Mouse (Mus musculus): Measurements from ENCODE around the gene Grm8. TPM values are rescaled to one million over a fixed set of nuclear protein-coding genes. Genes with fewer than 3 reads are reported as not detected.

Grm8 gene
- polyA plus RNA-seq, 2 experiments = 1.1 to 1.8 TPM

- Histone ChIP-seq H3K27ac (replicated peaks; ENCODE audit: low read depth, low read length) (no peak overlapping the region), H3K9me3 (ENCODE audit: control insufficient read depth, low read length) (no peaks in the 10 kb centered on the region), H3K4me2 (replicated peaks; ENCODE audit: low read depth, low read length, severe bottlenecking) (no peak overlapping the region), H3K27me3 (ENCODE audit: control insufficient read depth, insufficient read depth, low read length) (no peaks in the 10 kb centered on the region), H3K4me3 (replicated peaks; ENCODE audit: low read length) (no peak overlapping the region), H3K9ac (ENCODE audit: low read depth, low read length, severe bottlenecking) (no peak overlapping the region), H3K4me1 (ENCODE audit: control insufficient read depth, insufficient read depth, low read length) (no peaks in the 10 kb centered on the region), H3K36me3 (ENCODE audit: control insufficient read depth, insufficient read depth, low read length) (no peaks in the 10 kb centered on the region)
- WGBS = 90% methylated on average over 2 of the region's 2 CpGs
- ATAC-seq (ENCODE audit: low FRiP score, low read depth) (no peak), DNase-seq (ENCODE audit: low spot score) (no peak)
- TF ChIP-seq POLR2A (IDR thresholded peaks at IDR 0.05; ENCODE audit: borderline replicate concordance, extremely low read depth, insufficient read depth, insufficient read length) = no peak
Observed at GRCm38 (mm10) chr6:28115519-28115918, 19.5 kb downstream of the Grm8 start.

GRCm38 (mm10) chr6:28114916-28115315, 20.1 kb downstream of the Grm8 start:
- TF ChIP-seq POLR2A (IDR thresholded peaks at IDR 0.05; ENCODE audit: borderline replicate concordance, extremely low read depth, insufficient read depth, insufficient read length) = no peak
- no peak for DNase-seq (ENCODE audit: low spot score)
- Histone ChIP-seq H3K4me1 (ENCODE audit: control insufficient read depth, insufficient read depth, low read length) (no peaks in the 10 kb centered on the region), H3K36me3 (ENCODE audit: control insufficient read depth, insufficient read depth, low read length) (no peaks in the 10 kb centered on the region), H3K27ac (replicated peaks; ENCODE audit: low read depth, low read length) (no peak overlapping the region), H3K4me2 (replicated peaks; ENCODE audit: low read depth, low read length, severe bottlenecking) (no peak overlapping the region), H3K9me3 (ENCODE audit: control insufficient read depth, low read length) (no peaks in the 10 kb centered on the region), H3K27me3 (ENCODE audit: control insufficient read depth, insufficient read depth, low read length) (no peaks in the 10 kb centered on the region), H3K9ac (ENCODE audit: low read depth, low read length, severe bottlenecking) (no peak overlapping the region), H3K4me3 (replicated peaks; ENCODE audit: low read length) (no peak overlapping the region)
- no peak for ATAC-seq (ENCODE audit: low FRiP score, low read depth)
- 68% methylated on average over 1 of the region's 1 CpGs for WGBS

GRCm38 (mm10) chr6:28111551-28111950, 23.4 kb downstream of the Grm8 start:
- Histone ChIP-seq H3K4me3 (replicated peaks; ENCODE audit: low read length) (no peak overlapping the region), H3K36me3 (ENCODE audit: control insufficient read depth, insufficient read depth, low read length) (no peaks in the 10 kb centered on the region), H3K4me1 (ENCODE audit: control insufficient read depth, insufficient read depth, low read length) (no peaks in the 10 kb centered on the region), H3K27ac (replicated peaks; ENCODE audit: low read depth, low read length) (no peak overlapping the region), H3K9ac (ENCODE audit: low read depth, low read length, severe bottlenecking) (no peak overlapping the region), H3K4me2 (replicated peaks; ENCODE audit: low read depth, low read length, severe bottlenecking) (no peak overlapping the region), H3K9me3 (ENCODE audit: control insufficient read depth, low read length) (no peaks in the 10 kb centered on the region), H3K27me3 (ENCODE audit: control insufficient read depth, insufficient read depth, low read length) (no peaks in the 10 kb centered on the region)
- ATAC-seq (ENCODE audit: low FRiP score, low read depth) (no peak), DNase-seq (ENCODE audit: low spot score) (no peak)
- no peak for TF ChIP-seq POLR2A (IDR thresholded peaks at IDR 0.05; ENCODE audit: borderline replicate concordance, extremely low read depth, insufficient read depth, insufficient read length)
- WGBS = 87% methylated on average over 8 of the region's 8 CpGs

- no peak for TF ChIP-seq POLR2A (IDR thresholded peaks at IDR 0.05; ENCODE audit: borderline replicate concordance, extremely low read depth, insufficient read depth, insufficient read length)
- no peak for DNase-seq (ENCODE audit: low spot score)
Observed at GRCm38 (mm10) chr6:28102608-28103316, 32.2 kb downstream of the Grm8 start.

GRCm38 (mm10) chr6:28100001-28100400, 35.0 kb downstream of the Grm8 start:
- DNase-seq (ENCODE audit: low spot score) = no peak
- H3K9me3 ChIP-seq (ENCODE audit: control insufficient read depth, low read length) = no peaks in the 10 kb centered on the region
- no peaks in the 10 kb centered on the region for H3K36me3 ChIP-seq (ENCODE audit: control insufficient read depth, insufficient read depth, low read length)
- no peak for ATAC-seq (ENCODE audit: low FRiP score, low read depth)
- 83% methylated on average over 3 of the region's 3 CpGs for WGBS
- H3K9ac ChIP-seq (ENCODE audit: low read depth, low read length, severe bottlenecking) = no peak overlapping the region
- H3K4me3 ChIP-seq (replicated peaks; ENCODE audit: low read length) = no peak overlapping the region
- no peaks in the 10 kb centered on the region for H3K27me3 ChIP-seq (ENCODE audit: control insufficient read depth, insufficient read depth, low read length)
- TF ChIP-seq POLR2A (IDR thresholded peaks at IDR 0.05; ENCODE audit: borderline replicate concordance, extremely low read depth, insufficient read depth, insufficient read length) = no peak
- H3K27ac ChIP-seq (replicated peaks; ENCODE audit: low read depth, low read length) = no peak overlapping the region
- no peaks in the 10 kb centered on the region for H3K4me1 ChIP-seq (ENCODE audit: control insufficient read depth, insufficient read depth, low read length)
- no peak overlapping the region for H3K4me2 ChIP-seq (replicated peaks; ENCODE audit: low read depth, low read length, severe bottlenecking)

More at GRCm38 (mm10) chr6:28102608-28103316, 32.2 kb downstream of the Grm8 start:
- H3K27ac ChIP-seq (replicated peaks; ENCODE audit: low read depth, low read length) = no peak overlapping the region
- H3K9ac ChIP-seq (ENCODE audit: low read depth, low read length, severe bottlenecking) = no peak overlapping the region
- WGBS = 18% methylated on average over 9 of the region's 9 CpGs
- no peaks in the 10 kb centered on the region for H3K4me1 ChIP-seq (ENCODE audit: control insufficient read depth, insufficient read depth, low read length)
- H3K36me3 ChIP-seq (ENCODE audit: control insufficient read depth, insufficient read depth, low read length) = no peaks in the 10 kb centered on the region
- no peak for ATAC-seq (ENCODE audit: low FRiP score, low read depth)
- no peaks in the 10 kb centered on the region for H3K27me3 ChIP-seq (ENCODE audit: control insufficient read depth, insufficient read depth, low read length)
- H3K4me3 ChIP-seq (replicated peaks; ENCODE audit: low read length) = no peak overlapping the region
- H3K4me2 ChIP-seq (replicated peaks; ENCODE audit: low read depth, low read length, severe bottlenecking) = no peak overlapping the region
- no peaks in the 10 kb centered on the region for H3K9me3 ChIP-seq (ENCODE audit: control insufficient read depth, low read length)
